Mouse (Mus musculus) intestine, embryonic 14.5 days (tissue): ENCODE results near the gene Acot2. TPM values are rescaled to one million over a fixed set of nuclear protein-coding genes. Genes with fewer than 3 reads are reported as not detected.
"Not testable (repeated sequence)": the region's sequence is repeated elsewhere in the genome, so short reads cannot be mapped to it uniquely, and the experiment has no call there.

ENCODE experiments used
- ATAC-seq: fragments of 200-750 bp; cut with Nextera tagmentation; replicated peaks from 2 replicates; pipeline ENCODE4 v1.8.0; 2017; ENCODE audit warnings: low read depth, moderate number of reproducible peaks, moderate TSS enrichment, moderate library complexity; ENCODE audit not compliant: low FRiP score, low TSS enrichment
- DNase-seq: peaks from one replicate; pipeline ENCODE4 v3.0.0-alpha.2; 2018; ENCODE audit warnings: low spot score
- H3K27ac ChIP-seq: fragments of 300-500 bp; sonication (generic); 2 replicates; pipeline ENCODE4 v1.5.1; 2014; ENCODE audit warnings: low read depth, mild to moderate bottlenecking, control low read depth
- H3K27me3 ChIP-seq: fragments of 300-500 bp; sonication (generic); replicated peaks from 2 replicates; pipeline ENCODE4 v1.6.1; 2014; ENCODE audit warnings: low read length, control low read depth; ENCODE audit not compliant: control insufficient read depth, insufficient read depth
- H3K36me3 ChIP-seq: fragments of 300-500 bp; sonication (generic); 2 replicates; pipeline ENCODE4 v1.6.1; 2014; ENCODE audit warnings: low read length, control low read depth; ENCODE audit not compliant: control insufficient read depth, insufficient read depth
- H3K4me1 ChIP-seq: fragments of 300-500 bp; sonication (generic); replicated peaks from 2 replicates; pipeline ENCODE4 v1.6.1; 2014; ENCODE audit warnings: low read length, control low read depth, mixed read lengths; ENCODE audit not compliant: control insufficient read depth, insufficient read depth
- H3K4me2 ChIP-seq: fragments of 300-500 bp; sonication (generic); 2 replicates; pipeline ENCODE4 v1.6.1; 2014; ENCODE audit warnings: low read length
- H3K4me3 ChIP-seq: fragments of 300-500 bp; sonication (generic); 2 replicates; pipeline ENCODE4 v1.5.1; 2014; ENCODE audit warnings: low read depth, low read length, control low read depth, mixed read lengths
- H3K9ac ChIP-seq: fragments of 300-500 bp; sonication (generic); 2 replicates; pipeline ENCODE4 v1.6.1; 2014; ENCODE audit warnings: mild to moderate bottlenecking, low read length
- H3K9me3 ChIP-seq: fragments of 300-500 bp; sonication (generic); 2 replicates; pipeline ENCODE4 v1.6.1; 2016; ENCODE audit warnings: low read length, control low read depth; ENCODE audit not compliant: control insufficient read depth
- WGBS: fragments of 180-500 bp; shearing (Covaris S2); extraction: QIAGEN DNeasy Blood & Tissue Kit; methylation state at CpG from one replicate; pipeline ENCODE4 v1.1.7; 2014; 5-methylcytosine and 5-hydroxymethylcytosine counted together
- polyA plus RNA-seq: library from polyadenylated mRNA; unstranded; fragments of >200 nt; fragmentation: Nextera tagmentation; extraction: Ambion mirVana; gene quantifications from 2 replicates; pipeline ENCODE4 v1.2.1, GENCODE M21; 2014

Acot2 gene
- polyA plus RNA-seq, 1 experiment from 2014 or later, result 25.9 TPM

- Histone ChIP-seq H3K36me3 (no peaks in the 10 kb centered on the region), H3K9me3 (no peaks in the 10 kb centered on the region), H3K27me3 (no peaks in the 10 kb centered on the region), H3K9ac (no peak overlapping the region), H3K4me2 (no peak overlapping the region), H3K27ac (no peak overlapping the region), H3K4me3 (no peak overlapping the region), H3K4me1 (peaks cover 8% of the 10 kb centered on the region; the same call in 1 of the 2 replicates)
- no peak for DNase-seq
- no peak for ATAC-seq
- WGBS, result 94% methylated on average over 10 of the region's 12 CpGs
Measured at GRCm38 (mm10) chr12:84008251-84008650, 20.6 kb downstream of the Acot2 start.

GRCm38 (mm10) chr12:84008729-84009128 is 21.1 kb downstream of the Acot2 start:
- Histone ChIP-seq H3K27ac (peak overlapping the region; percentile 66), H3K9me3 (no peaks in the 10 kb centered on the region), H3K4me2 (peak overlapping the region; percentile 45), H3K36me3 (no peaks in the 10 kb centered on the region), H3K4me1 (peaks cover 8% of the 10 kb centered on the region; the same call in 1 of the 2 replicates), H3K9ac (peak overlapping the region; percentile 51), H3K27me3 (no peaks in the 10 kb centered on the region), H3K4me3 (peak overlapping the region; percentile 43; the same call in 1 of the 2 replicates)
- ATAC-seq, result no peak
- DNase-seq, result no peak
- 62% methylated on average over 8 of the region's 8 CpGs for WGBS

DNA sequence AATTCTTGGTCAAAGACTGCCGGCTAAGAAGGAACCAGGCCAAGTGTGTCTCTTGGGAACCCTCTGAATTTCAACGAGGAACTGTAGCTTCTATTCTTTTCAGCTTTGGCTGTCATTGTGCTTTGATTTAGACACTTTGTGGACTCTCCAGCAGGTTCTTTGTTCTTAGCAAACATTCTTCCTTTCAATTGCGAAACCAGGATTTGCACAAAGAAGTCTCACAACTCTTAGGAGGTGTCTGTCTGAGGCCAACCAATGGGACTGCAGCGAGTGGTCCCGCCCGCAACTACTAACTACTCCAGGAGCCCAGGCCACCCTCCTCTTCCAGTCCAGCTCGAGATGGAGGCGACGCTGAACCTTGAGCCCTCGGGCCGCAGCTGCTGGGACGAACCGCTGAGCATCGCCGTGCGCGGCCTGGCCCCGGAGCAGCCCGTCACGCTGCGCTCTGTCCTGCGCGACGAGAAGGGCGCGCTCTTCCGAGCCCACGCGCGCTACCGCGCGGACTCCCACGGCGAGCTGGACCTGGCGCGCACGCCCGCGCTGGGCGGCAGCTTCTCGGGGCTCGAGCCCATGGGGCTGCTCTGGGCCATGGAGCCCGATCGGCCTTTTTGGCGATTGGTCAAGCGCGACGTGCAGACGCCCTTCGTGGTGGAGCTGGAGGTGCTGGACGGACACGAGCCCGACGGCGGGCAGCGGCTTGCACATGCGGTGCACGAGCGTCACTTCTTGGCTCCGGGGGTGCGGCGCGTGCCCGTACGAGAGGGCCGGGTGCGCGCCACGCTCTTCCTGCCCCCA is 21.7 kb downstream of the Acot2 start, which contains the start of gene Acot1:
Gene Acot1, plus strand, starts transcription at position 320 of the 795 bp plus-strand sequence.
- H3K36me3 ChIP-seq, H3K27me3 ChIP-seq, H3K4me1 ChIP-seq, H3K9me3 ChIP-seq: not testable (repeated sequence)
- H3K27ac ChIP-seq, result peak within 1 kb of the TSS; percentile 66
- peak within 1 kb of the TSS; percentile 45 for H3K4me2 ChIP-seq
- DNase-seq (peak; percentile 76), ATAC-seq (peak; percentile 99)
- WGBS, result 1% methylated on average over 53 of the region's 70 CpGs
- H3K9ac ChIP-seq, result peak within 1 kb of the TSS; percentile 51
- H3K4me3 ChIP-seq, result peak within 1 kb of the TSS; percentile 43

DNA sequence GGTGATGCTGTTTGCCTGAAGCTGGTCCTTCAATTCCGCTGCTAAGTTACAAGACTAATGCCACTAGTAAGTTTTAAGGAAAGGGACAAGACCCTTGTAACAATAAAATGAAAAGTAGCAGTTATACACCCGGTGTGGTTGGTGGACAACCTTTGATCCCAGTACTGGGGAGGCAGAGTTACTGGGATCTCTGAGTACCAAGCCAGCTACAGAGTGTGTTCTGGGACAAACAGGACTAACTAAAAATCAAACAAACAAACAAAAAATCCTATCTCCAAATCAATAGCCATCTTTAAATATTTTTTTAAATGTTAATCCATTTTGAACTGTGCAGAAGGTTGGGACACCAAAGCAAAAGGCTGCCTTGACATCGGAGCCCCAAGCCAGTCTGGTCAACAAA is 22.5 kb downstream of the Acot2 start:
- H3K9me3 ChIP-seq, result no peaks in the 10 kb centered on the region
- H3K4me2 ChIP-seq, result peak overlapping the region; percentile 45
- H3K27ac ChIP-seq, result no peak overlapping the region
- H3K4me1 ChIP-seq, result peaks cover 8% of the 10 kb centered on the region; the same call in 1 of the 2 replicates
- DNase-seq (no peak), ATAC-seq (no peak)
- WGBS, result 74% methylated on average over 3 of the region's 3 CpGs
- peak overlapping the region; percentile 43 for H3K4me3 ChIP-seq
- peaks cover 4% of the 10 kb centered on the region; the same call in 1 of the 2 replicates for H3K36me3 ChIP-seq
- peak overlapping the region; percentile 51 for H3K9ac ChIP-seq
- H3K27me3 ChIP-seq, result no peaks in the 10 kb centered on the region

GRCm38 (mm10) chr12:84011251-84012040 is 23.8 kb downstream of the Acot2 start:
- H3K4me2 ChIP-seq, result peak overlapping the region; percentile 45
- 0 out of 2 replicates have a peak overlapping the region, but pooled peaks have one; percentile 4 for H3K4me3 ChIP-seq
- ATAC-seq (0 out of 2 replicates have a peak, but pooled peaks have one; percentile 30), DNase-seq (no peak)
- 0 out of 2 replicates have a peak overlapping the region, but pooled peaks have one; percentile 2 for H3K9ac ChIP-seq
- H3K27me3 ChIP-seq, result no peaks in the 10 kb centered on the region
- peaks cover 8% of the 10 kb centered on the region; the same call in 1 of the 2 replicates for H3K4me1 ChIP-seq
- 52% methylated on average over 12 of the region's 12 CpGs for WGBS
- no peaks in the 10 kb centered on the region for H3K9me3 ChIP-seq
- no peak overlapping the region for H3K27ac ChIP-seq
- H3K36me3 ChIP-seq, result peaks cover 4% of the 10 kb centered on the region; the same call in 1 of the 2 replicates

GRCm38 (mm10) chr12:84013130-84013529 is 25.5 kb downstream of the Acot2 start:
- H3K9me3 ChIP-seq, result no peaks in the 10 kb centered on the region
- H3K4me3 ChIP-seq, result no peak overlapping the region
- WGBS, result 71% methylated on average over 6 of the region's 6 CpGs
- H3K36me3 ChIP-seq, result peaks cover 9% of the 10 kb centered on the region; the same call in 1 of the 2 replicates
- peaks cover 8% of the 10 kb centered on the region; the same call in 1 of the 2 replicates for H3K4me1 ChIP-seq
- ATAC-seq, result no peak
- H3K27me3 ChIP-seq, result no peaks in the 10 kb centered on the region
- DNase-seq, result no peak
- H3K27ac ChIP-seq, result no peak overlapping the region
- H3K9ac ChIP-seq, result no peak overlapping the region
- no peak overlapping the region for H3K4me2 ChIP-seq

DNA sequence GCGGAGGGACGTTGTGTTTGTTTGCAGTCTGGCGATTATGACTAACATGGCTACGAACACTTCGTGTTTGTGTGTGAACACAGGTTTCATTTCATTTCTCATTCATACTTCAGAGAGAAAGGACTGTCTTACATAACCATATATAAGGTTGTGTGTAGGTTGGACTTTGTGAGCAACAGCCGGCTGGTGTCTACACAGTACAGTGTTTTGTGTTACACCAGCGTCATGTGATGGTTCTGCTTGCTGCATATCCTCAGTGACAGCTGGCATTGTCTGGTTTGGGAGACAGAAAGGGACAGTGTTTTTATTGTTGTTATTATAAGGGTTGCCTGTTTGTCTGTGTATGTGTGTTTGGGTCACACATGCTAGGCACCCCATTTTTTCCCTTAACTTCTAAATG is 26.0 kb downstream of the Acot2 start:
- Histone ChIP-seq H3K27me3 (no peaks in the 10 kb centered on the region), H3K9me3 (no peaks in the 10 kb centered on the region)
- no peak for DNase-seq

GRCm38 (mm10) chr12:84020528-84020927 is 32.9 kb downstream of the Acot2 start:
- 43% methylated on average over 7 of the region's 7 CpGs for WGBS
- not testable (repeated sequence) for DNase-seq, H3K27me3 ChIP-seq, H3K4me1 ChIP-seq, H3K9ac ChIP-seq, H3K4me3 ChIP-seq, H3K9me3 ChIP-seq, H3K4me2 ChIP-seq, H3K27ac ChIP-seq, H3K36me3 ChIP-seq
- ATAC-seq, result peak; percentile 69

More for the DNA sequence above, 26.0 kb downstream of the Acot2 start:
- no peak overlapping the region for H3K27ac ChIP-seq
- H3K4me3 ChIP-seq, result no peak overlapping the region
- H3K36me3 ChIP-seq, result peaks cover 9% of the 10 kb centered on the region; the same call in 1 of the 2 replicates
- no peak overlapping the region for H3K9ac ChIP-seq
- whole genome bisulfite sequencing, result 91% methylated on average over 7 of the region's 7 CpGs
- ATAC-seq, result no peak
- H3K4me2 ChIP-seq, result no peak overlapping the region
- peaks cover 8% of the 10 kb centered on the region; the same call in 1 of the 2 replicates for H3K4me1 ChIP-seq
